Mouse (Mus musculus) ES-Bruce4 (cell line): ENCODE results near the gene Fam169b. TPM values are rescaled to one million over a fixed set of nuclear protein-coding genes. Genes with fewer than 3 reads are reported as not detected.
"Not testable (repeated sequence)": the region's sequence is repeated elsewhere in the genome, so short reads cannot be mapped to it uniquely, and the experiment has no call there.

Source experiments
- H3K27ac ChIP-seq: 2 replicates; pipeline ENCODE4 v1.5.1; 2012; ENCODE audit warnings: low read length, inconsistent platforms; ENCODE audit not compliant: insufficient read depth
- H3K27me3 ChIP-seq: 2 replicates; pipeline ENCODE4 v1.6.1; 2012; ENCODE audit warnings: mild to moderate bottlenecking, low read length, inconsistent platforms; ENCODE audit not compliant: control insufficient read depth, poor library complexity, insufficient read depth, severe bottlenecking
- H3K36me3 ChIP-seq: 2 replicates; pipeline ENCODE4 v1.6.1; 2012; ENCODE audit warnings: inconsistent platforms, mild to moderate bottlenecking, low read length, moderate library complexity; ENCODE audit not compliant: control insufficient read depth, poor library complexity, insufficient read depth, severe bottlenecking
- H3K4me1 ChIP-seq: one replicate; pipeline ENCODE4 v1.8.1; 2011; ENCODE audit warnings: low read length; ENCODE audit not compliant: control insufficient read depth, insufficient read depth
- H3K4me3 ChIP-seq: 2 replicates; pipeline ENCODE4 v1.5.1; 2011; ENCODE audit warnings: low read depth, mild to moderate bottlenecking, low read length
- H3K9ac ChIP-seq: 2 replicates; pipeline ENCODE4 v1.6.1; 2012; ENCODE audit warnings: low read depth, mild to moderate bottlenecking, inconsistent platforms; ENCODE audit not compliant: poor library complexity, severe bottlenecking
- H3K9me3 ChIP-seq: replicated peaks from 2 replicates; pipeline ENCODE4 v1.6.1; 2012; ENCODE audit warnings: mild to moderate bottlenecking, low read length, inconsistent platforms; ENCODE audit not compliant: control insufficient read depth, poor library complexity, insufficient read depth, severe bottlenecking
- CTCF ChIP-seq: IDR thresholded peaks from one replicate; pipeline ENCODE4 v1.8.1; 2011; ENCODE audit warnings: low read depth, low read length
- EP300 ChIP-seq: IDR thresholded peaks from 2 replicates; pipeline ENCODE4 v1.6.1; 2011; ENCODE audit warnings: low read depth, low read length; ENCODE audit not compliant: insufficient read depth
- POLR2A ChIP-seq: IDR thresholded peaks from one replicate; pipeline ENCODE4 v1.8.1; 2011; ENCODE audit warnings: low read length; ENCODE audit not compliant: insufficient read depth
- polyA plus RNA-seq: library from polyadenylated mRNA; stranded (reverse); fragments of >200 nt; gene quantifications from 2 replicates; pipeline ENCODE4 v1.2.4, GENCODE M21; 2011; ENCODE audit warnings: low read depth; ENCODE audit not compliant: missing spikeins, insufficient read depth, insufficient read length

Fam169b gene
- polyA plus RNA-seq, 1 experiment, result 7.5 TPM

DNA sequence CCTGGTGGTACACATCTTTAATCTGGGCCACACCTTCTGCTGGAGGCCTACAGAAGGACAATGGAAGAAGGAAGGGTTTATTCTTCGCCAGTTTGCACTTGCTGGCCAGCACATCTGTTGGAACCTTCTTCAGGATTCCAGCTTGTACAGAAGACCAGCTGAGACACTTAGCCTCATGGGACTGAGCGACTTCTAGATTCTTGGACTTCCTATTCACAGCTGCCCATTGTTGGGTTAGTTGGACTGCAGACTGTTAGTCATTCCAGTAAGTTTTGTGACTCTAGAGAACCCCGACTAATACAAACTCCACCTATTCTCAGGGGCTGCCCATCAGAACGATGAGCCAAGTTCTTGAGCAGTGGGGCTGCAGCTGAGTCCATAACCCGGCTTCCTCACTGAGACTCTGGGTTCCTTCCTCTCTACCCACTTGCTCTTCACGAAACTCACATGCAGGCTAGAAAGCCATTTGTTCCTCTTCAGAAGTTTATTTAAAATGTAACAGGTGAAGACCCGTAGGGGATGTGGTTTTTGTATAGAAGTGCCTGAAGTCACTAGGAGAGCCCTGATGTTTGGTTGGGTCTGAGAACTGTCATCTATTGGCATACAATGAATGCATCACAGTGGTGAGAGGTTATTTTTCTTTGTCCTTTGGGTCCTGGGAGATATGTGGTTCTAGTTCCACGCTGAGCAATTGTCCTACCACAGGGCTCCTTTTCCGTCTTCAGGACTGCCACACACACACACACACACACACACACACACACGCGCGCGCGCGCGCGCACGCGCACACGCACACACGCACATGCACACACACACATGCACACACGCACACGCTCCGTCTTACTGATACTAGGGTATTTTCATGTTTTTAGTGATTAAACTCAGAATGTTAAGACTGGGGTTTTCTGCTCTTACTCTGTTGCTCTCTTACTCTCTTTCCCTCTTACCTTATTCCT is 13.2 kb downstream of the Fam169b start:
- H3K36me3 ChIP-seq, result no peaks in the 10 kb centered on the region
- peaks cover 3% of the 10 kb centered on the region for H3K4me1 ChIP-seq
- H3K27me3 ChIP-seq, result no peaks in the 10 kb centered on the region
- no peak overlapping the region for H3K9ac ChIP-seq
- H3K9me3 ChIP-seq, result no peaks in the 10 kb centered on the region
- H3K27ac ChIP-seq, result no peak overlapping the region
- TF ChIP-seq POLR2A (no peak), CTCF (no peak), EP300 (no peak)
- no peak overlapping the region for H3K4me3 ChIP-seq

GRCm38 (mm10) chr7:68287582-68287981 is 13.9 kb downstream of the Fam169b start:
- no peak overlapping the region for H3K9ac ChIP-seq
- H3K36me3 ChIP-seq, result no peaks in the 10 kb centered on the region
- no peaks in the 10 kb centered on the region for H3K9me3 ChIP-seq
- H3K27me3 ChIP-seq, result no peaks in the 10 kb centered on the region
- peaks cover 3% of the 10 kb centered on the region for H3K4me1 ChIP-seq
- no peak for TF ChIP-seq EP300
- TF ChIP-seq POLR2A, result no peak
- TF ChIP-seq CTCF, result no peak
- H3K4me3 ChIP-seq, result no peak overlapping the region
- H3K27ac ChIP-seq, result no peak overlapping the region

DNA sequence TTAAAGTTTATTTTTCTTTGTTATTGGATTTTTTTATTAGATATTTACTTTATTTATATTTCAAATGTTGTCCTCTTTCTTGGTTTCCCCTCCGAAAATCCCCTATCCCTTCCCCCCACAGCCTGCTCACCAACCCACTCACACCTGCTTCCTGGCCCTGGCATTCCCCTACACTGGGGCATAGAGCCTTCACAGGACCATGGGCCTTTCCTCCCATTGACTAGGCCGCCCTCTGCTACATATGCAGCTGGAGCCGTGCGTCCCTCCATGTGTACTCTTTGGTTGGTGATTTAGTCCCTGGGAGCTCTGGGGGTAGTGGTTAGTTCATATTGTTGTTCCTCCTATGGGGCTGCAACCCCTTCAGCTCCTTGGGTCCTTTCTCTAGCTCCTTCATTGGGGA is 14.4 kb downstream of the Fam169b start:
- H3K9me3 ChIP-seq, H3K36me3 ChIP-seq, H3K9ac ChIP-seq, H3K27ac ChIP-seq, H3K4me1 ChIP-seq, H3K4me3 ChIP-seq, H3K27me3 ChIP-seq: not testable (repeated sequence)

DNA sequence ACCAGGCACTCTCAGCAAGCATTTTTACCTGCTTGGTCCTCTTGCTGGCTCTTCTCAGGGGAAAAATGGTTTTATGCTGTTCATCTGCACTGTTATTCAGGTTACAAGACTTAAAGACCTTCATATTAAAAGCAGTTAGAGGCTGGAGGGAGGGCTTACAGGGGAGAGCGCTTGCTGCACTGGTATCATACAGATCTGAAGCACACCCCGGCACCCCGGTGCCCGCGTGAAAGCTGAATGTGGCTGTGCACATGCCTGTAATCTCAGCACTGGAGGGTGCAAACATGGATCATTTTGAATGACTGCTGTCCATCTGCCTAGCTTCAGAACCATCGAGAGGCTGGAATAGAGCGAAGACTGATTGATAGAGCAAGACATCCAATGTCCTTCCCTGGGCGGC is 15.4 kb downstream of the Fam169b start:
- no peak overlapping the region for H3K27ac ChIP-seq
- H3K9ac ChIP-seq, result no peak overlapping the region
- H3K9me3 ChIP-seq, result no peaks in the 10 kb centered on the region
- H3K4me3 ChIP-seq, result no peak overlapping the region
- TF ChIP-seq POLR2A (no peak), EP300 (no peak), CTCF (no peak)
- no peaks in the 10 kb centered on the region for H3K36me3 ChIP-seq
- H3K27me3 ChIP-seq, result no peaks in the 10 kb centered on the region
- H3K4me1 ChIP-seq, result peaks cover 3% of the 10 kb centered on the region

GRCm38 (mm10) chr7:68291603-68292002 is 18.0 kb downstream of the Fam169b start:
- Histone ChIP-seq H3K9me3 (no peaks in the 10 kb centered on the region), H3K4me1 (no peaks in the 10 kb centered on the region), H3K27me3 (no peaks in the 10 kb centered on the region), H3K27ac (no peak overlapping the region), H3K4me3 (no peak overlapping the region), H3K9ac (no peak overlapping the region), H3K36me3 (no peaks in the 10 kb centered on the region)
- TF ChIP-seq EP300 (no peak), POLR2A (no peak), CTCF (no peak)

- Histone ChIP-seq H3K36me3 (no peaks in the 10 kb centered on the region), H3K9ac (no peak overlapping the region), H3K27me3 (no peaks in the 10 kb centered on the region), H3K9me3 (no peaks in the 10 kb centered on the region), H3K4me3 (no peak overlapping the region), H3K27ac (no peak overlapping the region), H3K4me1 (no peaks in the 10 kb centered on the region)
- TF ChIP-seq POLR2A (no peak), EP300 (no peak), CTCF (no peak)
Measured at GRCm38 (mm10) chr7:68293997-68294789, 20.6 kb downstream of the Fam169b start.
